Mouse (Mus musculus): ENCODE measurements around the gene Col13a1. TPM values are rescaled to one million over a fixed set of nuclear protein-coding genes. Genes with fewer than 3 reads are reported as not detected.
A peak's percentile ranks its signal among the peaks of the same experiment; 100 is the strongest.

Gene Col13a1
- polyA plus RNA-seq, 1 experiment from 2014 or later: 2.9 TPM

GRCm38 (mm10) chr10:61956718-61957117, 22.2 kb downstream of the Col13a1 start:
- 83% methylated on average over 6 of the region's 6 CpGs for WGBS
- H3K9me3 ChIP-seq: no peaks in the 10 kb centered on the region
- ATAC-seq (ENCODE audit: low FRiP score, low read depth): no peak
- H3K4me2 ChIP-seq (replicated peaks): no peak overlapping the region
- no peaks in the 10 kb centered on the region for H3K27me3 ChIP-seq (replicated peaks)
- no peak overlapping the region for H3K27ac ChIP-seq
- 0 out of 2 replicates have a peak, but pooled peaks cover 4% of the 10 kb centered on the region for H3K4me1 ChIP-seq
- H3K9ac ChIP-seq: no peak overlapping the region
- H3K4me3 ChIP-seq: no peak overlapping the region
- H3K36me3 ChIP-seq: no peaks in the 10 kb centered on the region

- ATAC-seq (ENCODE audit: low FRiP score, low read depth): no peak
- WGBS: 66% methylated on average over 5 of the region's 5 CpGs
- Histone ChIP-seq H3K27ac (no peak overlapping the region), H3K9me3 (no peaks in the 10 kb centered on the region), H3K36me3 (no peaks in the 10 kb centered on the region), H3K4me2 (replicated peaks) (no peak overlapping the region), H3K4me1 (peaks cover 4% of the 10 kb centered on the region; the same call in 1 of the 2 replicates), H3K4me3 (no peak overlapping the region), H3K27me3 (replicated peaks) (no peaks in the 10 kb centered on the region), H3K9ac (no peak overlapping the region)
These were observed 25.0 kb downstream of the Col13a1 start for GRCm38 (mm10) chr10:61953916-61954315.

GRCm38 (mm10) chr10:61949542-61949941, 29.4 kb downstream of the Col13a1 start:
- H3K9ac ChIP-seq: no peak overlapping the region
- peaks cover 4% of the 10 kb centered on the region; the same call in 1 of the 2 replicates for H3K4me1 ChIP-seq
- H3K36me3 ChIP-seq: no peaks in the 10 kb centered on the region
- no peak overlapping the region for H3K27ac ChIP-seq
- WGBS: 66% methylated on average over 6 of the region's 6 CpGs
- no peaks in the 10 kb centered on the region for H3K27me3 ChIP-seq (replicated peaks)
- no peak for ATAC-seq (ENCODE audit: low FRiP score, low read depth)
- H3K9me3 ChIP-seq: no peaks in the 10 kb centered on the region
- H3K4me3 ChIP-seq: no peak overlapping the region
- no peak overlapping the region for H3K4me2 ChIP-seq (replicated peaks)

- Histone ChIP-seq H3K4me1 (peaks cover 3% of the 10 kb centered on the region), H3K9ac (no peak overlapping the region), H3K4me2 (replicated peaks) (no peak overlapping the region), H3K27me3 (replicated peaks) (no peaks in the 10 kb centered on the region), H3K27ac (no peak overlapping the region), H3K36me3 (no peaks in the 10 kb centered on the region), H3K9me3 (no peaks in the 10 kb centered on the region), H3K4me3 (no peak overlapping the region)
- WGBS: 90% methylated on average over 2 of the region's 2 CpGs
- no peak for ATAC-seq (ENCODE audit: low FRiP score, low read depth)
These were observed 34.5 kb downstream of the Col13a1 start for GRCm38 (mm10) chr10:61944386-61944785.

- Histone ChIP-seq H3K4me1 (peaks cover 3% of the 10 kb centered on the region; the same call in 1 of the 2 replicates), H3K4me3 (no peak overlapping the region), H3K27ac (no peak overlapping the region), H3K36me3 (no peaks in the 10 kb centered on the region), H3K4me2 (replicated peaks) (no peak overlapping the region), H3K27me3 (replicated peaks) (0 out of 2 replicates have a peak, but pooled peaks cover 2% of the 10 kb centered on the region), H3K9ac (no peak overlapping the region), H3K9me3 (no peaks in the 10 kb centered on the region)
- 50% methylated on average over 10 of the region's 10 CpGs for WGBS
- ATAC-seq (ENCODE audit: low FRiP score, low read depth): no peak
These were observed 35.4 kb downstream of the Col13a1 start for GRCm38 (mm10) chr10:61943480-61943879.

GRCm38 (mm10) chr10:61942719-61943118, 36.2 kb downstream of the Col13a1 start:
- Histone ChIP-seq H3K27me3 (replicated peaks) (peaks cover 5% of the 10 kb centered on the region; the same call in 1 of the 2 replicates), H3K9ac (no peak overlapping the region), H3K4me3 (no peak overlapping the region), H3K4me1 (peaks cover 3% of the 10 kb centered on the region; the same call in 1 of the 2 replicates), H3K36me3 (no peaks in the 10 kb centered on the region), H3K27ac (no peak overlapping the region), H3K4me2 (replicated peaks) (no peak overlapping the region), H3K9me3 (no peaks in the 10 kb centered on the region)
- no peak for ATAC-seq (ENCODE audit: low FRiP score, low read depth)
- 72% methylated on average over 2 of the region's 2 CpGs for WGBS

- Histone ChIP-seq H3K4me2 (replicated peaks) (peak overlapping the region; percentile 51), H3K4me1 (peaks cover 14% of the 10 kb centered on the region), H3K9ac (no peak overlapping the region), H3K4me3 (no peak overlapping the region), H3K36me3 (no peaks in the 10 kb centered on the region), H3K27ac (no peak overlapping the region), H3K27me3 (replicated peaks) (peaks cover 27% of the 10 kb centered on the region), H3K9me3 (no peaks in the 10 kb centered on the region)
- no peak for ATAC-seq (ENCODE audit: low FRiP score, low read depth)
- WGBS: 3% methylated on average over 28 of the region's 28 CpGs
These were observed 42.4 kb downstream of the Col13a1 start for GRCm38 (mm10) chr10:61936211-61937121.

- no peak for ATAC-seq (ENCODE audit: low FRiP score, low read depth)
- H3K27me3 ChIP-seq (replicated peaks): peaks cover 11% of the 10 kb centered on the region
- 65% methylated on average over 6 of the region's 6 CpGs for WGBS
These were observed 47.2 kb downstream of the Col13a1 start for GRCm38 (mm10) chr10:61931678-61932077.

GRCm38 (mm10) chr10:61929901-61930300, 49.0 kb downstream of the Col13a1 start:
- Histone ChIP-seq H3K27me3 (replicated peaks) (no peaks in the 10 kb centered on the region), H3K27ac (no peak overlapping the region), H3K4me2 (replicated peaks) (no peak overlapping the region), H3K36me3 (no peaks in the 10 kb centered on the region), H3K4me3 (no peak overlapping the region), H3K4me1 (peaks cover 13% of the 10 kb centered on the region), H3K9ac (no peak overlapping the region), H3K9me3 (no peaks in the 10 kb centered on the region)
- ATAC-seq (ENCODE audit: low FRiP score, low read depth): no peak
- WGBS: 76% methylated on average over 6 of the region's 6 CpGs

More at GRCm38 (mm10) chr10:61931678-61932077, 47.2 kb downstream of the Col13a1 start:
- Histone ChIP-seq H3K9me3 (no peaks in the 10 kb centered on the region), H3K4me2 (replicated peaks) (no peak overlapping the region), H3K4me1 (peaks cover 20% of the 10 kb centered on the region), H3K36me3 (no peaks in the 10 kb centered on the region), H3K27ac (no peak overlapping the region), H3K4me3 (no peak overlapping the region), H3K9ac (no peak overlapping the region)

- peak; percentile 56; the same call in 1 of the 2 replicates for ATAC-seq (ENCODE audit: low FRiP score, low read depth)
- 8% methylated on average over 24 of the region's 24 CpGs for WGBS
- peak overlapping the region; percentile 33; the same call in 1 of the 2 replicates for H3K9ac ChIP-seq
These were observed 49.9 kb downstream of the Col13a1 start for GRCm38 (mm10) chr10:61928725-61929651.

GRCm38 (mm10) chr10:61925691-61926090, 53.2 kb downstream of the Col13a1 start:
- ATAC-seq (ENCODE audit: low FRiP score, low read depth): no peak
- Histone ChIP-seq H3K27ac (no peak overlapping the region), H3K9me3 (no peaks in the 10 kb centered on the region), H3K4me1 (peaks cover 21% of the 10 kb centered on the region), H3K27me3 (replicated peaks) (no peaks in the 10 kb centered on the region), H3K4me2 (replicated peaks) (no peak overlapping the region), H3K4me3 (no peak overlapping the region), H3K36me3 (no peaks in the 10 kb centered on the region), H3K9ac (no peak overlapping the region)

More at GRCm38 (mm10) chr10:61928725-61929651, 49.9 kb downstream of the Col13a1 start:
- H3K36me3 ChIP-seq: no peaks in the 10 kb centered on the region
- no peak overlapping the region for H3K27ac ChIP-seq
- H3K27me3 ChIP-seq (replicated peaks): no peaks in the 10 kb centered on the region
- peak overlapping the region; percentile 41 for H3K4me2 ChIP-seq (replicated peaks)
- peaks cover 13% of the 10 kb centered on the region for H3K4me1 ChIP-seq
- H3K4me3 ChIP-seq: no peak overlapping the region
- no peaks in the 10 kb centered on the region for H3K9me3 ChIP-seq
